Mouse (Mus musculus) midbrain, embryonic 16.5 days (tissue): ENCODE data around the gene Ttyh2. TPM values are rescaled to one million over a fixed set of nuclear protein-coding genes. Genes with fewer than 3 reads are reported as not detected.

Experiments
- ATAC-seq: fragments of 200-750 bp; cut with Nextera tagmentation; 2 replicates; pipeline ENCODE4 v1.8.0; 2017; ENCODE audit warnings: moderate TSS enrichment
- H3K27ac ChIP-seq: fragments of 300-500 bp; sonication (generic); 2 replicates; pipeline ENCODE4 v1.5.1; 2014; ENCODE audit warnings: mild to moderate bottlenecking, low read length, mixed read lengths
- H3K27me3 ChIP-seq: fragments of 300-500 bp; sonication (generic); 2 replicates; pipeline ENCODE4 v1.6.1; 2014; ENCODE audit warnings: low read depth, low read length, mixed read lengths; ENCODE audit not compliant: control insufficient read depth, insufficient read depth
- H3K36me3 ChIP-seq: fragments of 300-500 bp; sonication (generic); 2 replicates; pipeline ENCODE4 v1.6.1; 2014; ENCODE audit warnings: mild to moderate bottlenecking, low read length, moderate library complexity, mixed read lengths; ENCODE audit not compliant: control insufficient read depth, insufficient read depth
- H3K4me1 ChIP-seq: fragments of 300-500 bp; sonication (generic); 2 replicates; pipeline ENCODE4 v1.6.1; 2014; ENCODE audit warnings: mild to moderate bottlenecking, low read length, mixed read lengths; ENCODE audit not compliant: control insufficient read depth, insufficient read depth
- H3K4me2 ChIP-seq: fragments of 300-500 bp; sonication (generic); 2 replicates; pipeline ENCODE4 v1.6.1; 2014; ENCODE audit warnings: mild to moderate bottlenecking, low read length, mixed read lengths
- H3K4me3 ChIP-seq: fragments of 300-500 bp; sonication (generic); 2 replicates; pipeline ENCODE4 v1.5.1; 2014; ENCODE audit warnings: low read depth, mild to moderate bottlenecking, low read length, moderate library complexity, mixed read lengths
- H3K9ac ChIP-seq: fragments of 300-500 bp; sonication (generic); 2 replicates; pipeline ENCODE4 v1.6.1; 2014; ENCODE audit warnings: low read depth, low read length, mixed read lengths
- H3K9me3 ChIP-seq: fragments of 300-500 bp; sonication (generic); replicated peaks from 2 replicates; pipeline ENCODE4 v1.6.1; 2014; ENCODE audit warnings: mild to moderate bottlenecking, low read length, mixed read lengths; ENCODE audit not compliant: control insufficient read depth, poor library complexity, severe bottlenecking
- WGBS: fragments of 180-500 bp; shearing (Covaris S2); extraction: QIAGEN DNeasy Blood & Tissue Kit; methylation state at CpG from one replicate; pipeline ENCODE4 v1.1.7; 2014; 5-methylcytosine and 5-hydroxymethylcytosine counted together
- polyA plus RNA-seq: library from polyadenylated mRNA; unstranded; fragments of >200 nt; fragmentation: Nextera tagmentation; extraction: Ambion mirVana; gene quantifications from 2 replicates; pipeline ENCODE4 v1.2.1, GENCODE M21; 2015

The Ttyh2 gene
- polyA plus RNA-seq, result 29.2 and 30.9 TPM in 2 replicates

- WGBS, result under 1% methylated on average over 40 of the region's 40 CpGs
- peak; percentile 69 for ATAC-seq
- peak within 1 kb of the TSS; percentile 59 for H3K27ac ChIP-seq
Observed at GRCm38 (mm10) chr11:114675341-114675825, at the start of gene Ttyh2. Ttyh2 (plus strand) TSS chr11:114675431.

GRCm38 (mm10) chr11:114626071-114626690 is 49.0 kb upstream of the Ttyh2 start:
- H3K9me3 ChIP-seq, result no peaks in the 10 kb centered on the region
- ATAC-seq, result no peak
- WGBS, result 59% methylated on average over 13 of the region's 13 CpGs
- H3K4me1 ChIP-seq, result no peaks in the 10 kb centered on the region
- H3K9ac ChIP-seq, result no peak overlapping the region
- no peak overlapping the region for H3K4me3 ChIP-seq
- no peak overlapping the region for H3K27ac ChIP-seq
- H3K36me3 ChIP-seq, result no peaks in the 10 kb centered on the region
- H3K27me3 ChIP-seq, result no peaks in the 10 kb centered on the region
- H3K4me2 ChIP-seq, result no peak overlapping the region

More at GRCm38 (mm10) chr11:114675341-114675825, at the start of gene Ttyh2:
- peak within 1 kb of the TSS; percentile 46 for H3K4me3 ChIP-seq
- no peaks in the 10 kb centered on the region for H3K9me3 ChIP-seq
- H3K4me2 ChIP-seq, result peak within 1 kb of the TSS; percentile 83
- H3K4me1 ChIP-seq, result peaks cover 10% of the 10 kb centered on the region
- H3K27me3 ChIP-seq, result peaks cover 5% of the 10 kb centered on the region
- peak within 1 kb of the TSS; percentile 71 for H3K9ac ChIP-seq
- peaks cover 30% of the 10 kb centered on the region for H3K36me3 ChIP-seq

GRCm38 (mm10) chr11:114627036-114627435 is 48.2 kb upstream of the Ttyh2 start:
- Histone ChIP-seq H3K4me3 (no peak overlapping the region), H3K36me3 (no peaks in the 10 kb centered on the region), H3K9ac (no peak overlapping the region), H3K4me2 (no peak overlapping the region), H3K27ac (no peak overlapping the region), H3K27me3 (no peaks in the 10 kb centered on the region), H3K4me1 (peaks cover 2% of the 10 kb centered on the region; the same call in 1 of the 2 replicates), H3K9me3 (no peaks in the 10 kb centered on the region)
- WGBS, result 88% methylated on average over 5 of the region's 6 CpGs
- ATAC-seq, result no peak

- no peak overlapping the region for H3K4me2 ChIP-seq
- no peak overlapping the region for H3K9ac ChIP-seq
- peaks cover 4% of the 10 kb centered on the region; the same call in 1 of the 2 replicates for H3K4me1 ChIP-seq
- no peak for ATAC-seq
- H3K4me3 ChIP-seq, result no peak overlapping the region
- H3K36me3 ChIP-seq, result no peaks in the 10 kb centered on the region
- no peaks in the 10 kb centered on the region for H3K9me3 ChIP-seq
- no peak overlapping the region for H3K27ac ChIP-seq
- H3K27me3 ChIP-seq, result no peaks in the 10 kb centered on the region
- WGBS, result 78% methylated on average over 12 of the region's 12 CpGs
Observed at GRCm38 (mm10) chr11:114628032-114628431, 47.2 kb upstream of the Ttyh2 start.

GRCm38 (mm10) chr11:114630044-114630443 is 45.2 kb upstream of the Ttyh2 start:
- no peak overlapping the region for H3K27ac ChIP-seq
- H3K4me2 ChIP-seq, result no peak overlapping the region
- WGBS, result 83% methylated on average over 5 of the region's 5 CpGs
- H3K4me1 ChIP-seq, result peaks cover 4% of the 10 kb centered on the region; the same call in 1 of the 2 replicates
- no peak overlapping the region for H3K9ac ChIP-seq
- H3K36me3 ChIP-seq, result no peaks in the 10 kb centered on the region
- no peak for ATAC-seq
- H3K4me3 ChIP-seq, result no peak overlapping the region
- no peaks in the 10 kb centered on the region for H3K27me3 ChIP-seq
- H3K9me3 ChIP-seq, result no peaks in the 10 kb centered on the region

- Histone ChIP-seq H3K27ac (no peak overlapping the region), H3K4me2 (no peak overlapping the region), H3K36me3 (no peaks in the 10 kb centered on the region), H3K9me3 (no peaks in the 10 kb centered on the region), H3K27me3 (no peaks in the 10 kb centered on the region), H3K4me1 (peaks cover 19% of the 10 kb centered on the region), H3K4me3 (no peak overlapping the region), H3K9ac (no peak overlapping the region)
- WGBS, result 69% methylated on average over 8 of the region's 8 CpGs
- no peak for ATAC-seq
Observed at GRCm38 (mm10) chr11:114632266-114632665, 43.0 kb upstream of the Ttyh2 start.

GRCm38 (mm10) chr11:114636292-114636691 is 38.9 kb upstream of the Ttyh2 start:
- peak overlapping the region; percentile 26; the same call in 1 of the 2 replicates for H3K9ac ChIP-seq
- ATAC-seq, result peak; percentile 83
- peak overlapping the region; percentile 36 for H3K4me2 ChIP-seq
- H3K27me3 ChIP-seq, result no peaks in the 10 kb centered on the region; the same call in 1 of the 2 replicates
- no peaks in the 10 kb centered on the region for H3K36me3 ChIP-seq
- no peak overlapping the region for H3K27ac ChIP-seq
- H3K4me3 ChIP-seq, result no peak overlapping the region
- H3K4me1 ChIP-seq, result peaks cover 23% of the 10 kb centered on the region
- no peaks in the 10 kb centered on the region for H3K9me3 ChIP-seq
- 0% methylated on average over 6 of the region's 6 CpGs for WGBS

GRCm38 (mm10) chr11:114636727-114637505 is 38.3 kb upstream of the Ttyh2 start:
- H3K36me3 ChIP-seq, result no peaks in the 10 kb centered on the region
- H3K27me3 ChIP-seq, result no peaks in the 10 kb centered on the region; the same call in 1 of the 2 replicates
- no peak overlapping the region for H3K27ac ChIP-seq
- 47% methylated on average over 34 of the region's 35 CpGs for WGBS
- H3K9ac ChIP-seq, result peak overlapping the region; percentile 26; the same call in 1 of the 2 replicates
- ATAC-seq, result peak; percentile 27; the same call in 1 of the 2 replicates
- peak overlapping the region; percentile 36 for H3K4me2 ChIP-seq
- peaks cover 22% of the 10 kb centered on the region for H3K4me1 ChIP-seq
- no peaks in the 10 kb centered on the region for H3K9me3 ChIP-seq
- H3K4me3 ChIP-seq, result no peak overlapping the region
